Mouse (Mus musculus) retina, postnatal 7 days (tissue): ENCODE measurements around the gene Olfr1391.
"Not testable (repeated sequence)": the region's sequence is repeated elsewhere in the genome, so short reads cannot be mapped to it uniquely, and the experiment has no call there.

Experiments used
- DNase-seq: peaks from one replicate; pipeline ENCODE4 v3.0.0-alpha.2; 2012; ENCODE audit warnings: low read depth, low spot score

The Olfr1391 gene

DNA sequence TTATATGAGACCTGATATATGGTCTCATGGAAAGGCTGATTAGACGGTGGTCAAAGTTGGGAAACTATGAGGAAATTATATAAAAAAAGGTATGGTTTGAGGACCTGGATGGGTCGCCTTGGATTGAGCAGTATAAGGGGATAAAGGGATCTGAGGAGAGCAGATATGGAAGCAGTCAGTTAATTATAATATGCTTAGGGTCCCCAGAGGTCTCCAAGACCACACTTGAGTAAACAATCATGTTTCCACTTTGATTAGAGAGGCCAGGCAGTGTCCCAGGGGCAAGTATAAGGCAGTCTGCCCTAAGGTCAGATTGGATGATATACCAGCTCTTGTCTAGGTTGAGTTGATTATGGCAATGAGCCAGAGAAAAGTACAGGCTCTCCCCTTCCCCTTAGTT lies at the start of gene Olfr1391:
TSS of gene Olfr1391 (plus strand) at position 301 of the 400 bp plus-strand sequence.
- no peak for DNase-seq

DNA sequence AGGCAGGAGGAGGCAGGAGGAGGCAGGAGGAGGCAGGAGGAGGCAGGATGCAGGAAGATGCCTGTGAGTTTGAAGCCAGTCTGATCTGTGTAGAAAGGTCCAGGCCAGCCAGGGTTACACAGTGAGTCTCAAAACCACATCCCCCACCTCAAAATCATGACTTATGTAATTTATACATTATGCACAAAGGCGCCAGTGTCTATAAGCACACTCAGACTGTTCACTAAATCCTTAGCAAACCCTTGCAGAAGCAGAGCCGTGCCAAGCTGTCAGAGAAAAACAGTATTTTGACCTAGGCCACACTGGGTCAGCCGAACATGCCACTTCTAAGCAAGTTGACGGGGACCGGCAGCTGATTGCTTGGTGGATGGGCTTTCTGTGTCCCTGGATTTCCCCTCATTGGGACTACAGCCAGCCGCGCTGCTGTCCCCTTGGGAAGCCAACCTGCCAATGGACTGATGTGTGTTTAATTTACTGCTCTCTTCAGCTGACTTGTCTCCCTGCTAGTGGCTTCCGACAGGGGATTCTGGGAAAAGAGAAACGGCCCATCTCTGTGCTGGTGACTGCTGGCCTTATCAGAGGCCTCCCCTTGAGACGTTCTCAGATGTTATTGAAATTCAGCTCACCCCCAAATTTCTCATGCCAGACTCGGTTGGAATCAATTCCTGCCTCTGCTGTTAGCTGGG lies 48.6 kb upstream of the Olfr1391 start:
- no peak for DNase-seq

DNA sequence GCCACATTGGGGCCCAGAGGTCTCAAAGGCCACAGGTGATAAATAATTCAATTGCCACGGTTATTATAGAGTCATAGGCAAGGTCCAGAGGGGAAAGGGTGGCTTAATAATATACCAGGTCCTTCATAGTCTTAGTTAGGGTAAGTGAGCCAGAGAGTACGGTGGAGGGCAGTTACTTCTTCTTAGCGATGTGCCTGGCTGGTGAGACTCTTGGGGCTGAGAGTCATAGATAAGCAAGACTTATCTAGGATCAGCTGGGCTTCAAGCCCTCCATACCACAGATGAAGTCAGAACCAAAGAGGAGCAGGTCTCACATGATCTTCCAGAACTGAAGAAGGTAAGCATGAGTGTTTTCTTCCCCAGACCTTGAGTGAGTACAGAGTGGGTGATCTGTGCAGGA lies 44.3 kb upstream of the Olfr1391 start, which contains the start of gene Olfr1393:
TSS of gene Olfr1393 (plus strand) at position 83 of the 400 bp plus-strand sequence.
- DNase-seq, result no peak

DNA sequence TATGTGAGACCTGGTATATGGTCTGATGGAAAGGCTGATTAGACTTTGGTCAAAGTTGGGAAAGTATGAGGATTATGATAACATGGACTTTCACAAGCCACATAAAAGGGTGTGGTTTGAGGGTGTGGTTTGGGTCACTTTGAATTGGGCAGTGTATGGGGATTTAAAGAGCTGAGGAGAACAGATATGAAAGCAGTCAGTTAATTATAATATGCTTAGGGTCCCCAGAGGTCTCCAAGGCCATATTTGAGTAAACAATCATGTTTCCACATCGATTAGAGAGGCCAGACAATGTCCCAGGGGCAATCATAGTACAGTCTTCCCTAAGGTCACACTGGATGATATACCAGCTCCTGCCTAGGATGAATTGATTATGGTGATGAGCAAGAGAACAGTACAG lies 37.6 kb upstream of the Olfr1391 start, which contains the start of gene Olfr1392:
TSS of gene Olfr1392 (plus strand) at position 301 of the 400 bp plus-strand sequence.
- DNase-seq, result not testable (repeated sequence)

DNA sequence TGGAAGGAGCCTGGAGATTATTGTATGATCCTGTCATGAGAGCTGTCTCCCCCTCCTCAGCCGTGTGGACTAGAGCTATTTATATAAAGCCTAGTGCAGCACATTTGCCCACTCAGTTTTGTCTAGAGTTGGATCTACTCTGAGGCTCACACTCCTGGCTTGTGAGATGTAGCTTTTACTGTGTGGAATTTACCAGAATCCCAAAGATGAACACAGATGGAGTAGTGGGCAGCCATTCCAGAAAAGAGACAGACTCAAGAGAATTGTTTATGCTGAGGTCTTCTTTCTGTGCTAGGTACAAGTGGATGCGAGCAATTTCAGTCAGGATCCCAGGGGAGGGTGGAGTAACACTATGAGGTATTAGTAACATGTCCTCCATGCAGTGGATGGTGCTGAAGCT lies 35.3 kb upstream of the Olfr1391 start:
- DNase-seq, result no peak

DNA sequence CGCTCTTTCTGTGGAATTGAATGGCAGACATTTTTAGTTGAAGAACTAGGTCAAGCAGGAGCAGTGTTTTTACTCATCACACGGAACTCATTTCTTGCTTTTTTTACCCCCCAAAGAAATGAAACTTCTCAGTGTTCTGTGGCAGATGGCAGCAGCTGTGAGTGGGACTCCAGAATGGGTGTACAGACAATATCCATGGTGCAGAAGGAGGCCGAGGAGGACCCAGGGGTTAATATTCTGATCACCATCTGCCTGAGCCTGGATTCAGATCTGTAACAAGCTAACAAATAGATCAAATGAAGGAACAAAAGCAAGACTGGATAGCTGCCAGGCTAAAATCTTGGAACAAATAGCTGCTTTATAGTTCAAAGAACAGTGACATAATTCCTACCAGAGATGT lies 29.8 kb upstream of the Olfr1391 start:
- DNase-seq, result no peak

DNA sequence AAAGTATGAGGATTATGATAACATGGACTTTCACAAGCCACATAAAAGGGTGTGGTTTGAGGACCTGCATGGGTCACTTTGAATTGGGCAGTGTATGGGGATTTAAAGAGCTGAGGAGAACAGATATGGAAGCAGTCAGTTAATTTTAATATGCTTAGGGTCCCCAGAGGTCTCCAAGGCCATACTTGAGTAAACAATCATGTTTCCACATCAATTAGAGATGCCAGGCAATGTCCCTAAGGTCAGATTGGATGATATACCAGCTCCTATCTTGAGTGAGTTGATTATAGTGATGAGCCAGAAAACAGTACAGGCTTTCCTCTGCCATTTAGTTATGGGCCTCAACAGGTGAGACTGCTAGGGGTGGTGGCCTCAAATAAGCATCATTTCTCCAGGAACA lies 18.1 kb upstream of the Olfr1391 start, which contains the start of gene Olfr10:
TSS of gene Olfr10 (plus strand) at position 301 of the 400 bp plus-strand sequence.
- DNase-seq, result no peak

DNA sequence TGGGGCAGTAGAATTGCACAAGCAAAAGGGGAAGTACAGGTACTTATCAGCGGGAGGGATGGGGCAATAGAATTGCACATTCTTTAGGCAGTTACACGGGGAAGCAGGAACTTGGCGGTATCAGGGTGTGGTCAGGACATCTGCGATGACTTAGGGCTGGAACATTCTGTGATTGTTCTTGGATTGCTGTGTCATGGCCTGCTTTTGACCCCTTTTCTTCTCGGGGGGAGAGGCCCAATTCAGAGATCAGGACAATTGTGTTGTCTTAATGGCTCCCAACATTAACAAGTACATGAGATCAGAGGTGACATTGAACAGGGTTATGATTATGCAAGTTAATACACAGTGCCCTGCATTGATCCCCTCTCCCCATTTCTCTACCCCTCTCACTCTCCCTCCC lies 14.0 kb upstream of the Olfr1391 start:
- not testable (repeated sequence) for DNase-seq

DNA sequence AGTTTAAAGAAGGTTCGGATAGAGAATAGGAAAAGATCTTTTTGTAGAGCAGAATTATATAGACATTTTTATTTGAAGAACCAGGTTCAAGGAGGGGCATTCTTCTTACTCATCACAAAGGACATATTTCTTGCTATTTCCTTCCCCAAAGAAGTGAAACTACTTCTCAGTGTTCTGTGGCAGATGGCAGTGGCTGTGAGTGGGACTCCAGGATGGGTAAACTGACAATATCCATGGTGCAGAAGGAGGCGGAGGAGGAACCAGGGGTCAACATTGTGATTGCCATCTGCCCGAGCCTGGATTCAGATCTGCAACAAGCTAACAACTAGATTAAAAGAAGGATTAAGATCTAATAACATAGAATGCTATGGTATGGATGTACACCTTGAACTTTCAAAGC lies 4.2 kb downstream of the Olfr1391 start:
- no peak for DNase-seq

DNA sequence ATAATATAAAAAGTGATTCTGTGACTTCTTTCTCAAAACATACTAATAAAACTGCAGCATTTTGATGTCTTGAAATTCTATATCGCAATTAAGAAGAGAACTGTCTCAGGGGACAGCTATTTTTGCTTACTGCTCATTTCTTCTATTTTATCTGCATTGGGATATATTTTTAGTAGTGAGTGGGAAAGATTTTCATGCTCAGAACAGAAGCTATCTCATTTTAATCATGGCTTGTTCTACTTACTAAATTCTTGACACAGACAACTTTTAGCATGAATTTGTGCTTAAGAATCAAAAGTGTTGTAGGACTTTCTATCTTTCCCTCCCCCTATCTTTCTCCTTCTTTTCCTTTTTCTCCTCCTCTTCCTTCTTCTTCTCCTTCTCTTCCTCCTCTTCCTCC lies 7.1 kb downstream of the Olfr1391 start:
- no peak for DNase-seq

DNA sequence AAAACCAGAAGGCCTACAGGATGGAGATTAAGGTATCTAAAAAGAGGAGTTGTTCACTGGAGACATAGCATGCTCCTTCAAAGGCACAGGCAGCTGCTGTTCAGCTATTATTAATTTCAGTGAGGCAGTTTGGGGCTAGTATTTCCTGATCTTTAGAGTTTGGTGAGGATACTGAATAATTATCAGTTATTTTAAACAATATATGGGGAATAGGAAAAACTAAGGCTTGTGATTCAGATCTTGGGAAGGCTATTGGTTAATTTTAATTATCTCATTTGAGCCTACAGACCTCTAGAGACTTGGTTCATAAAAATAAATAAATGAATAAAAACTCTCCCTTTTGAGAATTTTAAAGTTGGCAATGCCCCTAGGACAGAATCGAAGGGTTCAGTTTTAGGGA lies 12.3 kb downstream of the Olfr1391 start, which contains the start of gene Olfr1390:
TSS of gene Olfr1390 (plus strand) at position 301 of the 400 bp plus-strand sequence.
- DNase-seq, result no peak

DNA sequence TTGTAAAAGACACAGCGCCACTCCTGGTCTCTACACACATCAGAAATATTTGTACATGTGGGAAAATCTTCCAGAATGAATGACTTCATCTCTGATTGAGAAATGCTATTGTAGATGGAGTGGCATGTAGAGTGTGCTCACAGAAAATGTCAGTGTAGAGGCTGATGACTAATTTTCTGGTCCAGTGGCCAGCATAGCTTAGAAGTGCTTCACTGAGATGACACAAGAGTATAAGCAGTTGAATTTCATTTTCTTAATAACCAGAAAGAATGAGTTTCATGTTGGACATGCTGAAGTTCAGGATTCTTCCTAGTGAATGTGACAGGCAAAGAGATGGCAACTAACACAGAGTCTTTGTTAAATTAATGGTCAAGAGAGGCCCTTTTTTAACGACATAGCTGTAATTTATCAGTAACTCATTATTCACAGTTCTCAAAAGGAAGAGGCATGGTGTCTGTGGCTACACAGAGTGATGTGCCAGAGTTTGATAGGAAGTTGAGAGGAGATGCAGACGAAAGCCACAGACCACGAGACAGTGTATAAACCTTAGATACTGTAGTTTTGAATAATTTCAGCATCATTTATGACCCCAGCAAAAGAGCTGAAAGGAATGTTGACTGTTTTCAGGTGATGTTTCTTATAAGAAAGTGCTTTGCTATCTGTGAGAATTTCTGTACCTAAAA lies 14.7 kb downstream of the Olfr1391 start:
- DNase-seq, result no peak
